Mouse (Mus musculus) frontal cortex, adult (tissue): ENCODE measurements around the gene Sema4g.

Experiments
- ATAC-seq: cut with Nextera tagmentation; 2 replicates; pipeline ENCODE4 v1.9.2; 2017; ENCODE audit warnings: mild to moderate bottlenecking, moderate library complexity, mixed read lengths; ENCODE audit not compliant: low TSS enrichment

The Sema4g gene

GRCm38 (mm10) chr19:45048644-45049365, 59.9 kb downstream of the Sema4g start:
- no peak for ATAC-seq

GRCm38 (mm10) chr19:45049523-45049922, 60.6 kb downstream of the Sema4g start:
- no peak for ATAC-seq
